Mouse (Mus musculus): ENCODE measurements at regions not wholly inside any gene's neighbourhood (a gene's known extent, or its start where the extent isn't known, plus 50 kb on each side); places are given as distances from the start of the nearest gene placed in this dataset.

- Histone ChIP-seq H3K27me3 (ENCODE audit: low read depth, poor library complexity, severe bottlenecking) (no peaks in the 10 kb centered on the region), H3K4me1 (no peaks in the 10 kb centered on the region), H3K4me3 (no peak overlapping the region), H3K9me3 (replicated peaks) (no peaks in the 10 kb centered on the region), H3K27ac (no peak overlapping the region), H3K36me3 (no peaks in the 10 kb centered on the region)
- WGBS, result 35% methylated on average over 13 of the region's 13 CpGs
- DNase-seq (ENCODE audit: low spot score), result peak; percentile 87
Measured at GRCm38 (mm10) chr1:34642304-34642893, 62.9 kb downstream of the Amer3 start.

- no peak overlapping the region for H3K4me3 ChIP-seq
- H3K27ac ChIP-seq, result no peak overlapping the region
- DNase-seq (ENCODE audit: low spot score), result no peak
- 93% methylated on average over 10 of the region's 10 CpGs for WGBS
- no peaks in the 10 kb centered on the region for H3K36me3 ChIP-seq
- H3K4me1 ChIP-seq, result no peaks in the 10 kb centered on the region
- no peaks in the 10 kb centered on the region for H3K27me3 ChIP-seq (ENCODE audit: low read depth, poor library complexity, severe bottlenecking)
- no peaks in the 10 kb centered on the region for H3K9me3 ChIP-seq (replicated peaks)
Measured at GRCm38 (mm10) chr1:34653963-34654644, 74.6 kb downstream of the Amer3 start.

GRCm38 (mm10) chr1:34657481-34657880 is 78.0 kb downstream of the Amer3 start:
- Histone ChIP-seq H3K27me3 (ENCODE audit: low read depth, poor library complexity, severe bottlenecking) (no peaks in the 10 kb centered on the region), H3K9me3 (replicated peaks) (no peaks in the 10 kb centered on the region), H3K27ac (no peak overlapping the region), H3K36me3 (no peaks in the 10 kb centered on the region), H3K4me3 (no peak overlapping the region), H3K4me1 (no peaks in the 10 kb centered on the region)
- no peak for DNase-seq (ENCODE audit: low spot score)

GRCm38 (mm10) chr1:34663875-34664547 is 84.6 kb downstream of the Amer3 start:
- 86% methylated on average over 4 of the region's 4 CpGs for WGBS
- Histone ChIP-seq H3K4me1 (no peaks in the 10 kb centered on the region), H3K27me3 (ENCODE audit: low read depth, poor library complexity, severe bottlenecking) (no peaks in the 10 kb centered on the region), H3K27ac (no peak overlapping the region), H3K9me3 (replicated peaks) (no peaks in the 10 kb centered on the region), H3K36me3 (no peaks in the 10 kb centered on the region), H3K4me3 (no peak overlapping the region)
- no peak for DNase-seq (ENCODE audit: low spot score)

GRCm38 (mm10) chr1:34664816-34665511 is 85.5 kb downstream of the Amer3 start:
- H3K4me1 ChIP-seq, result no peaks in the 10 kb centered on the region
- H3K9me3 ChIP-seq (replicated peaks), result no peaks in the 10 kb centered on the region
- 84% methylated on average over 11 of the region's 11 CpGs for WGBS
- H3K27me3 ChIP-seq (ENCODE audit: low read depth, poor library complexity, severe bottlenecking), result no peaks in the 10 kb centered on the region
- H3K36me3 ChIP-seq, result no peaks in the 10 kb centered on the region
- no peak overlapping the region for H3K4me3 ChIP-seq
- no peak for DNase-seq (ENCODE audit: low spot score)
- H3K27ac ChIP-seq, result no peak overlapping the region

- Histone ChIP-seq H3K27me3 (ENCODE audit: low read depth, poor library complexity, severe bottlenecking) (no peaks in the 10 kb centered on the region), H3K4me3 (no peak overlapping the region), H3K36me3 (no peaks in the 10 kb centered on the region), H3K4me1 (no peaks in the 10 kb centered on the region), H3K27ac (no peak overlapping the region), H3K9me3 (replicated peaks) (no peaks in the 10 kb centered on the region)
- WGBS, result 90% methylated on average over 5 of the region's 5 CpGs
- no peak for DNase-seq (ENCODE audit: low spot score)
Measured at GRCm38 (mm10) chr1:34665512-34665854, 86.0 kb downstream of the Amer3 start.

- no peak overlapping the region for H3K27ac ChIP-seq
- no peaks in the 10 kb centered on the region for H3K27me3 ChIP-seq (ENCODE audit: low read depth, poor library complexity, severe bottlenecking)
- H3K36me3 ChIP-seq, result no peaks in the 10 kb centered on the region
- no peaks in the 10 kb centered on the region for H3K9me3 ChIP-seq (replicated peaks)
- DNase-seq (ENCODE audit: low spot score), result no peak
- no peak overlapping the region for H3K4me3 ChIP-seq
- WGBS, result 89% methylated on average over 13 of the region's 13 CpGs
- no peaks in the 10 kb centered on the region for H3K4me1 ChIP-seq
Measured at GRCm38 (mm10) chr1:34666226-34666662, 86.8 kb downstream of the Amer3 start.

- peaks cover 17% of the 10 kb centered on the region for H3K4me1 ChIP-seq
- H3K27me3 ChIP-seq (ENCODE audit: low read depth, poor library complexity, severe bottlenecking), result peaks cover 62% of the 10 kb centered on the region
- no peaks in the 10 kb centered on the region for H3K36me3 ChIP-seq
- no peak overlapping the region for H3K27ac ChIP-seq
- WGBS, result 52% methylated on average over 12 of the region's 12 CpGs
- H3K9me3 ChIP-seq (replicated peaks), result no peaks in the 10 kb centered on the region
- peak; percentile 32 for DNase-seq (ENCODE audit: low spot score)
- H3K4me3 ChIP-seq, result no peak overlapping the region
Measured at GRCm38 (mm10) chr1:34677105-34677741, 97.8 kb downstream of the Amer3 start.

- Histone ChIP-seq H3K27ac (0 out of 2 replicates have a peak overlapping the region, but pooled peaks have one; percentile 15), H3K27me3 (ENCODE audit: low read depth, poor library complexity, severe bottlenecking) (peaks cover 62% of the 10 kb centered on the region), H3K4me1 (peaks cover 17% of the 10 kb centered on the region), H3K9me3 (replicated peaks) (no peaks in the 10 kb centered on the region), H3K4me3 (peak overlapping the region; percentile 60), H3K36me3 (no peaks in the 10 kb centered on the region)
- WGBS, result under 1% methylated on average over 56 of the region's 56 CpGs
- DNase-seq (ENCODE audit: low spot score), result peak; percentile 73
Measured at GRCm38 (mm10) chr1:34677832-34678733, 98.6 kb downstream of the Amer3 start.

GRCm38 (mm10) chr1:34678734-34679068 is 99.2 kb downstream of the Amer3 start:
- WGBS, result 1% methylated on average over 9 of the region's 9 CpGs
- Histone ChIP-seq H3K4me3 (peak overlapping the region; percentile 60), H3K27me3 (ENCODE audit: low read depth, poor library complexity, severe bottlenecking) (peaks cover 62% of the 10 kb centered on the region), H3K36me3 (no peaks in the 10 kb centered on the region), H3K9me3 (replicated peaks) (no peaks in the 10 kb centered on the region), H3K4me1 (peaks cover 17% of the 10 kb centered on the region), H3K27ac (no peak overlapping the region)
- peak; percentile 39 for DNase-seq (ENCODE audit: low spot score)

- no peak for DNase-seq (ENCODE audit: low spot score)
- H3K36me3 ChIP-seq, result no peaks in the 10 kb centered on the region
- no peaks in the 10 kb centered on the region for H3K9me3 ChIP-seq (replicated peaks)
- no peak overlapping the region for H3K4me3 ChIP-seq
- WGBS, result 77% methylated on average over 2 of the region's 2 CpGs
- H3K27me3 ChIP-seq (ENCODE audit: low read depth, poor library complexity, severe bottlenecking), result no peaks in the 10 kb centered on the region
- H3K4me1 ChIP-seq, result no peaks in the 10 kb centered on the region
- no peak overlapping the region for H3K27ac ChIP-seq
Measured at GRCm38 (mm10) chr1:34686539-34686938, 107.1 kb downstream of the Amer3 start.

- Histone ChIP-seq H3K27me3 (ENCODE audit: low read depth, poor library complexity, severe bottlenecking) (no peaks in the 10 kb centered on the region), H3K9me3 (replicated peaks) (no peaks in the 10 kb centered on the region), H3K4me1 (no peaks in the 10 kb centered on the region), H3K36me3 (no peaks in the 10 kb centered on the region), H3K27ac (no peak overlapping the region), H3K4me3 (no peak overlapping the region)
- DNase-seq (ENCODE audit: low spot score), result no peak
- 83% methylated on average over 4 of the region's 4 CpGs for WGBS
Measured at GRCm38 (mm10) chr1:34696533-34696932, 117.1 kb downstream of the Amer3 start.
